Mouse (Mus musculus) gastrocnemius, postnatal 14 days (tissue): ENCODE results near the gene Ptrh1. TPM values are rescaled to one million over a fixed set of nuclear protein-coding genes. Genes with fewer than 3 reads are reported as not detected.

ENCODE experiments used
- DNase-seq: peaks from one replicate; pipeline ENCODE4 v3.0.0; 2021; ENCODE audit warnings: mixed read lengths
- intact Hi-C: fragments of 180-260 bp; cut with DNase I; formaldehyde crosslinking; loops from one replicate; pipeline ENCODE4 v1.15.1; 2025; ENCODE audit warnings: low total_unique reads
- long read RNA-seq, 2 experiments: library from polyadenylated mRNA; stranded (forward); transcript quantifications; one replicate each; pipeline ENCODE4 v2.0.0; 2021
- total RNA-seq, 2 experiments: library from RNA; stranded (reverse); gene quantifications; 2 replicates each; pipeline ENCODE4 v1.2.3; 2021

The Ptrh1 gene
- total RNA-seq: 1 to 10 TPM; 2.4 to 3.0 TPM
- long read RNA-seq, experiment 1, partial matches to known transcripts: 0 of 1 reads
- long read RNA-seq, experiment 1, other reads (novel, unspliced or antisense): 0 of 1 reads
- long read RNA-seq, experiment 2: 0 reads

DNA sequence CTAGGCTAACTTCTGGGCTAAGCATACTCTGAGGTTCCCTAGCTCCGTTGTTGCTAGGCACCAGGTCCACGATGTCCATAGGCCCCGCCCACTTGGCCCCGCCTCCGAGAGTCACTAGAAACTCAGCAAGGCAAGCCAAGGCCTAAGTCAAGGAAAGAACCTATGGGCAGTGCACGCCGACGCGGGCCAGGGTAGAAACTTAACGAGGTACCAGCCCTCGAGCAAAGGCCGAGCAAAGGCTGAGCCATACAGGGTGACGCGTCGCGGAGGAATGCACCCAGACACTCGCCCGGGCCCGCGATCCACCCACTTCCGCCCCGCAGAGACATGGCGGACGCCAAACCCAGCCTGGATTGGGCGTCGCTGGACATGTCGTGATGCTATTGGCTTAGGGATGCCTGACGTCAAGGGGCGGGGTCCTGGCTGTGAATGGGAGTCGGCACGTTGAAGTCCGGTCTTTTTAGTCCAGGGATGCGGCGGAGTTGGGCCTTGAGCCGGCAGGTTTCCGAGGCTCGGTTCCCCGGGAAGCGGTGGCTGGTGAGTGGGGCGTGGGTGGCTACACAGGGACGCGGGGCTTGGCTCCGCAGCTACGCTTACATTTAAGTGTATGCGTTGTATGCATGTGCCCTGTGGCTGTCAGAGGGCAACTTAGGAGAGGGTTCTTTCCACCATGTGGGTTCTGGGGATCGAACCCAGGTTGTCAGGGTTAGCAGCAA lies at the start of gene Ptrh1, which contains the start of gene Ttc16:
TSS of gene Ptrh1 (plus strand) at position 428 of the 716 bp plus-strand sequence.
TSS of gene Ttc16 (minus strand) at position 275 of the 716 bp plus-strand sequence.
- peak; percentile 98 for DNase-seq
- intact Hi-C loops: no loop called here

DNA sequence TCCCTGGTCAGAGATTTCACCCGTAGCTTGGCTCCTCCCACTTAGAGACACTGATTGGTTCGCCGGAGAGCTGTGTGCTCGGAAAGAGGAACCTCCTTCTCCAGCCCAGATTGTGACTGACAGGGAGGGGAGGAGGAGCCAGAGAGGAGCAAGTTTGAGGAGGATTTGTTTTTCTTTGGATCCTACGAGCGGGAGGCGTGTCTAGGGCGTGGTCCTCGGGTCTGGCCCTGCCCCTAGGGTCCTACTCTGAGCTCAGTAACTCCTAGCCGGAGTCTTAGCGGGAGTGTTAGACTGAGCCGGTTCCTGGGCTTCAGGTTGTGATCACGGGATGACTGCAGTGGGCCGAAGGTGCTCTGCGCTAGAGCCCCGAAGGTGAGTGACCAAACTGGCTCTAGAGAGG lies 48.2 kb upstream of the Ptrh1 start:
- intact Hi-C loops: no loop called here
- DNase-seq: peak; percentile 92

DNA sequence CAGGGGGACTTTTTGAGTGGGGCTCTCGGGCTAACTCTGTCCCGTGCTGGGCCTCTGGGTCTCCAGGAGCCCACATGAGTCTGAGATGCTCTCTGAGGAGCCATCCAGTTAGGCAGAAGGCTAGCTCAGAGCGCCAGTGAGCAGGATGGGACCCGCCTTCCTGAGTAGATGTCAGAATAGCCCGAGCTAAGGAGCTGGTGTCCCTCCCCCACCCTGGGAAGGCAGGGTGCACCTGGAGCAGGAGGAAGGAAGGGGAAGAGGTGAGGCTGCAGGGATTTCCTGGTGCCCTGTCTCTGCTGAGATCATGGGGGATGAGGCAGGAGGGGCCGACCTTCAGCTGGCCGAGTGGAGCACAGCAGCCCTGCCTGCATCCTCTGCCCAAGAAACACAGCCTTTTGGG lies 47.1 kb upstream of the Ptrh1 start:
- DNase-seq: no peak
- intact Hi-C loops: no loop called here

DNA sequence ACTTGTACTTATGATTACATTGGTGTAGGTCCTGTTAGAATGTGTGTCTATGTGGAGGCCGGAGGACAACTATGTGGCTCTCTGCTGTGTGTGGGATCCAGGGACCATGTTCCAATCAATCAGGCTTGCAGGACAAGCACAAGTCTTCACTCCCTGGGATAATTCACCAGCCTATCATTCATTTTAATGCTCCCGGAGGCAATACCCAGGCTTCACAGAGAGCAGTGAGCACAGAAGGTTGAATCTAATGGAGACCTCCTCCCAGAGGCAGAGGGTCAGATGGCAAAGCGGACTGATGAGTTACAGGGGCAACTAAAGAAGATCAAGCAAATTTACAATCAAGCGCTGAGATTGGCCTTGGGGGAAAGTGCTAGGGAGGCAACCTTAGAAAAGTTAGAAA lies 46.0 kb upstream of the Ptrh1 start:
- intact Hi-C loops: no loop called here
- no peak for DNase-seq

DNA sequence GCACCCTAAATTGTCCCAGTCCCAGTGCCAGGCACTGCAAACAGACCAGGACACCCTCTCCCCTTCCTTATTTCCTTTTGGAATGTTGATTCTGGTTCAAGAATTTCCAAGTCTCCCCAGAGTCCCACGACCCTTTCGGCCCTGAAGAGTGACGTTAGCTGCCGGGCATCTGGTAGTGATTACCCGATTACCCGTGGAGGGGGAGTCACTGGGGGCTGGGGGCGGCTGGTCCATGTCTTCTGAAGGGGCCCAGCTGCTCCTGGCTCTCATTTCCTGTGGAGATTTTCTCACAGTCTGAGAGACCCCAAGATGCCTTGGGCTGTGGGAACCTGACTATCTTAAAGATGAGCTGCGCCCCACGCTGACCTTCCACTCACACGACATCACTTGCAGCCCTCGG lies 44.7 kb upstream of the Ptrh1 start:
- intact Hi-C loops: no loop called here
- no peak for DNase-seq

DNA sequence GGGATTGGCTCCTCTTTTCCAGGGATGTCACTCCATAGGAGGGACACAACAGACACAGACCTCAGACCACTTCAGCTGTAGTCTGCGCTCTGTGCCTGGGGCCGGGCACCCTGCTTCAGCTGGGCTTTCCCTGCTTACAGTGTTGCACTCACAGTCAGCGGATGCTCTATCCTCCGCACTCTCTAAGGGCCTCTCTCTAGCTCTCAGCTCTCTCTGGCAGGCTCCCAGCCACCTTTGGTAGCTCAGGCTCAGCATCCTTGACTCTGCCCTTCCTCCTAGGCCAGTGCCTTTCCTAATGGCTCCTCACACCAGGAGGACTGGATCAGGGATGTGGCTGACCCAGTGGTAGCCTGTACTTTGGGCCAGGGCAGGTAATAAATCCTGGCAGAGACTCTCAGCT lies 43.7 kb upstream of the Ptrh1 start:
- intact Hi-C loops: no loop called here
- DNase-seq: no peak

DNA sequence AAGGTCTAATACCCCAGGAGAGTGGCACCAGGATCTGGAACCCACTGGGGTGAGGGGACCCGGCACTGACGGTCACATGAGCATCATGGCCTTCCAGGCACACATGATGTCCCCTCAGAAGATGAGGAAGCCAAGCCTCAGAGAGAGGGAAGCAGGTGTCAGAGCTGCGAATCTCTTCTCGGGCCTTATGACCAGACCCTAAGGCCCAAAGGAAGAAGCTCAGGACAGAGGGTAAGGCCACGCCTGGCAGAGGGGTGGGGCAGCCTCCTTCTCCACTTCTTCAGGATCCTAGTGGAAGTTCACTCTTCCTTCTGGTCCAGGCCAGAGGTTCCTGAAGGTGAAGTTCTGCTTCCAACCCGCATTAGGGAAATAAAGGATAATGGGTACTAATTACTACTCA lies 42.9 kb upstream of the Ptrh1 start:
- intact Hi-C loops: no loop called here
- no peak for DNase-seq

DNA sequence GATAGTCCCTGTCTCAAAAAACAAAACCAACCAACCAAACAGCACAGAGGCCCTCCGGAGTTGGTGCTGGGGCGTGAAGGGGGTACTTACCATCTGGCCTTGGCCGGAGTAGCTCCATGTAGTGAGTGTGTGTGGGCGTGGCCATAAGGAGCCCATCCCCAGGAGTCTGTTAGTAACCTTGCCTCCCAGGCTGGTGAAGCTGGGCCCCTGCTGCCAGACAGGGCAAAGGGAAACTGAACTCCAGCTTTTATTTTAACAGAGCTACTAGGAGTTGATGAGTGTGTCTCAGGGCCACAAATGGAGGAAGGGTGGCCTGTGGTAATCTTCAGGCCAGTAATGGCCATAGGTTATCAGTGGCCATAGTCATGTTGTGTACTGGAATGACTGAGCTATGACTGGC lies 41.1 kb upstream of the Ptrh1 start:
- intact Hi-C loops: no loop called here
- no peak for DNase-seq

DNA sequence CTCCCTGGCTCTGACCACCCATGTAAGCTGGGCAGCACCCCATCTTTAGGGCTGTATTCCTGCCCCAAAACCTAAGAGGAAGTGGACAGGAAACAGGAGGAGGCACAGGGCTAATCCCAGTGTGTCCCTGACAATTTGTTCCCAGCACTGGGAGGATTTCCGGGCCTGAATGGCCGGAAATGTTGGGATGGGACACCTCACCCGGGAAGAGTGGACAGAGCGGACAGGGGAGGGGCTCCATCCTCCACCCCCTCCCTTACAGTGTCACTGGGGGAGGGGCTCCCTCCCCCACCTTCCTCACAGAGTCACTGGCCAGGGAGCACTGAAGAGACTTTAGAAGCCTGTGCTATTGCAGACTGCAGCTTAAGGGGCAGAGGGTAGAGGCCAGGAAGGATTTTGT lies 40.7 kb upstream of the Ptrh1 start:
- DNase-seq: peak; percentile 44
- intact Hi-C loops: no loop called here

DNA sequence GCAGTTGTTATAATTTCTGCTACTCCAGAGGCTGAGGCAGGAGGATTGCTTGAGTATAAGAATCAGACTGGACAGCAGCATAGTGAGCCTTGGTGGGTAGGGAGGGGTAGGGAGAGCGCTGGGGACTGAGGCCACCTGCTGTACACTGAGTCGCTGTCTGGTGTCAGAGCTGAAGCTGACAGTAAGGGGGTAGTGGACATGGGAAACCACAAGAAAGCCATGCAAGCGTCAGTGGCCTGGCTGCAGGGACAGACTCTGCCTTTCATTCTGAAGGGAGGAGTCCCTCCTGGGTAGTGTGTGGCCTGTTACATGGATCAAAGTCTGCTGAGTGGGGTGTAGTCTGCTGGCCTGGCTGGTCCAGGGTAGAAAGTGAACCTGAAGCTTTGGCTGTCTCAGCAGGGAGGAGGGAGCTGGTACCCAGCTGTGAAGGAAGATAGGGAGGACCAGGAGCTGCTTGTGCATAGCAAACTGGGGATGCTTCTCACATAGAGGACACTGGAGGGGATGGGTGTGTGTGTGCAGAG lies 39.2 kb upstream of the Ptrh1 start:
- no peak for DNase-seq
- intact Hi-C loops: no loop called here

DNA sequence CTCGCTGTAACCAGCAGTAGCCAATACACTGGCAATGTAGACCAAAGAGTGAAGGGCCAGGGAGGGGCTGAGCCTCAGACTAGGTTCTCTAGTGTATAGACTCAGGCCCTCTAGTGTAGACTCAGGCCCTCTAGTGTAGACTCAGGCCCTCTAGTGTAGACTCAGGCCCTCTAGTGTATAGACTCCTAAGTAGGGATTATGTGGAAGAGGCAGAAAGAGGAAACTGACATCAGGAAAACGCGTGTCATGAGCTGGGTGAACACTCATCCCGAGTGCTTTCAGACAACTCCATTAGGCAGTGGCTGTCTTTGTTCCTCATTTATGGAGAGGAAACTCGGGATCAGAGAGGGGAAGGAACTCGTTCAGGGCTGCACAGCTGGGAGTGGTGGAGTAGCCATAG lies 38.6 kb upstream of the Ptrh1 start:
- no peak for DNase-seq
- intact Hi-C loops: no loop called here

DNA sequence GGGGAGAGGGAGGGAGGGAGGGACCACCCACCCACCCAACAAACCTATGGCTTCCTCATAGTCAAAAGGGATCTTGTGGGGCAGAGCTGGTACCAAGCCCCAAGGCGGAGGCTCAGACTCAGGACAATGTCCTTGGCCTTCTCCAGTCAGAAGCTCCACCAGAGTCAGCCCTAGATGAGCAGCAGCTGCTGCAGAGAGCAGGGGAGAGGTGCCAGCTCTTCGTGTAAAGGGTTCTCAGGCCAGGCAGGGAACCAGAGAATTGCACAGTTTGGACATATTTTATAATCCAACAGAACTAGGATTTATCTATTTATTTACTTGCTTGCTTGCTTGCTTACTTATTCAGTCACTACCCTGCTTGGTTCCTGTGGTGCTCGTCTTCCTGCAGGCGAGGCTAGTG lies 36.3 kb upstream of the Ptrh1 start:
- DNase-seq: no peak
- intact Hi-C loops: no loop called here

DNA sequence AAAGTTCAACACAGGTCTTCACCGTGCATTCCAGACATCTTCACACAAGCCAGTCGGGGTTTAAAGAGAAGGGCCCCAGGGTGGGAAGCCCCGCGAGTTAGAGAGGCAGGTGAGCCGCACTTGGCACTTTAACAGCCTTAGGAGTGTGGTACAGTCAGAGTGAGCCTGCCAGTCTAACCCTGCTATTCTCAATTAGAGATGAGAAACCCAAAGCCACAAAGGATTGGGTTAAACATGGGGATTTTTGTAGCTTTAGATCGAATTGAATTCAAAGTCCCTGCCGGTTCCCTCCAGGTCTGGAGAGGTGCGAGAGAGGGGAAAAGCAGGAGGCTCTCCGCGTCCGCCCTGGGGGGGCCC lies 34.7 kb upstream of the Ptrh1 start, which contains the start of gene 6330409D20Rik:
TSS of gene 6330409D20Rik (minus strand) at position 101 of the 357 bp plus-strand sequence.
- intact Hi-C loops: no loop called here
- DNase-seq: no peak

DNA sequence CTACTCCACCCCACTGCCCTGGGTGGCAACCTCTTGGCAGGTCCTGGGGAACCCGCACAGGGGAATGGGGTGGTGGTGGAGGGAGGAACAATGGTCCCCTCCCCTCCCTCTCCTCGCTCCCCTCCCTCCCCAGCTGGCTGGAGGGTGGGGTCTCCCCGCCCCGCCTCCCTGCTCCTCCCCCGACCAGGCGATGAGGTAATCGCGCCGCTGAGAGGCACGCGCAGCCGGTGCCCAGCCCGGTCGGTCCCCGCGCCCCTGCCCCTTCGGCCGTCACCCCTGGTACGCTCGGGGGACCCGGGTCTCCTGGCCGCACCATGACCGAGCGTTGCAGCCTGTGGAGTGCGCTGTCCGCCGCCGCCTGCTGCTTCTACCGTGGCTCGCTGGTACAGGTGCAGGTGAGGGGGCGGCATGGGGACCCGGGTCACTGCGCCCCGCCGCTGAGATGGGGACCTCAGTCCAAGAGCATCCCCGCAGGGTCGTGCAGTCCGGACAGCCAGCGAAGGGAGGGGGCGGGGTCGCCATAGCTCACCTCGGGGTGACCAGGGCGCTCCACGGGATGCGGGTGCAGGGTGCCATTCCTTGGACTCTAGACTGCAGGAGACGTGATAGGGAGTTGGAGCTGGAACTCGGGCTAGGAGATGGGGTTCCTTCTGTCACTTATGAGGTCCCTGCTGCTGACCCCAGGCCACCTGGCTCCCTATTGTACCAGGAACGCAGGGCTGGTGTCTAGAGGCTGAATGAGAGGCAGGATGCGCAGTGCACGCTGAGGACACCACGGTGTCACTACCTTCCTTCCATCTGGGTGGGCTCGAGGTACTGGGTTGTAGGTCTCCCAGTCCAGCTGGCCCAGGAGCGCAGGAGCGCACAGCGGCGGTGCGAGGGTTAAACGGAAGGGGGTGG lies 34.1 kb upstream of the Ptrh1 start:
- DNase-seq: peak; percentile 48
- intact Hi-C loops: no loop called here

DNA sequence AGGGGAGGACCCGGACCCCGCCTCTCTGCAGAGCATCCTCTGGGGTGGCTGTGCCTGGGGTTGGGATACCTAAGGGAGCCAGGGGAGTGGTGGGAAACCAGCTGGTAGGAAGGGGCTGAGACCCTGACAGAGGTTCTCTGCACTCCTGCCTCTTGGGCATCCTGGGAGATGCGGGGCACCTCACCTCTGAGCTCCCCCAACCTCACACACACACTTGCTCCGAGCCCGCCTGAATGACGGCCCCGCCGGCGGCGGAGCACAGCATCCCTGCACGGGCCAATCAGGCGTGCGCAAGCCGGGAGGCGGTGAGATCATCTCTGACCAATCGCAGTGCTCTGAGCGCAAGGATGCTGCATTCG lies 33.4 kb upstream of the Ptrh1 start:
- no peak for DNase-seq
- intact Hi-C loops: no loop called here

DNA sequence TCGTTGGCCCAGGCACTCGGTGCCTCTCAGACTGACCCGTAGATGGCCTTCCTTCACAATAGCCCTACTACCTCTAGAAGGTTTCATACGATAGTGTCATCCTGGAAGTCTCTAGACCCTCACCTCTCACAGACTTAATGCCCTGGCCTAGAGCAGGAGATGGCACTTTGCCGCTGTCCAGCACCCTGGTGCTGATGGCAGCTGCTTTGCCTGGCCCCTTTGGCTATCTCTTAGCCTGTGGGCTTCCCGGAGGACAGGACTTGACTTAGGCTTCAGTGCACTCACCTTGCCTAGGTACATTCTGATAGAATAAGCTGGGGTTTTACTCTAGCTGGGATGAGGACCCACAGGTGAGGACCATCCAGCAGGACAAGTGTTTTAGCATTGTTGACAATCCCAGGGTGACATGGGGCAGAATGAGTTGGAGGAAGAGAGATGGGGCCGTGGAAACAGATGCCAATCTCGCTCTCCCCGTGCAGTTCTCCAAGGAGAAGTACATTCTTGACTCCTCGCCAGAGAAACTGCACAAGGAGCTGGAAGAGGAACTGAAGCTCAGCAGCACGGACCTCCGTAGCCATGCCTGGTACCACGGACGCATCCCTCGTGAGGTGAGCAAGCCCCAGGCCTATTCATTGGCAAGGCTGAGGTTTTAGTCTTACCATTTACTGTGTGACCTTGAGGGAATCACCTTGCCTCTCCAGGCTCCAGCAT lies 31.2 kb upstream of the Ptrh1 start:
- DNase-seq: no peak
- intact Hi-C loops: no loop called here

DNA sequence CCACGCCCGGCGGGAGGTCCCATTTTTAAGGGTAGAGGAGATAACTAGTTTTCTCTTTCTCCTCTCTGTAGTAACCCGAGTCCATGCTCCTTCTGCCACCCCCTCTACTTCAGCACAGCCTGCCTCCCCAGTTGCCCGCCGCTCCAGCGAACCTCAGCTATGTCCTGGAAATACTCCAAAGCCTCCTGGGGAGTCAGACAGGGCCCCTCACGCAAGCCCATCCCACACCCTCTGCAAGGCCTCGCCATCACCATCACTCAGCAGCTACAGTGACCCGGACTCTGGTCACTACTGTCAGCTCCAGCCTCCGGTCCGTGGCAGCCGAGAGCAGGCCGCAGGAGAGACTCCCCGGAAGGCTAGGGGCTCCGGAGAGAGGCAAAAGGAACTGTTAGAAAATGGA lies 26.5 kb upstream of the Ptrh1 start:
- intact Hi-C loops: no loop called here
- no peak for DNase-seq

DNA sequence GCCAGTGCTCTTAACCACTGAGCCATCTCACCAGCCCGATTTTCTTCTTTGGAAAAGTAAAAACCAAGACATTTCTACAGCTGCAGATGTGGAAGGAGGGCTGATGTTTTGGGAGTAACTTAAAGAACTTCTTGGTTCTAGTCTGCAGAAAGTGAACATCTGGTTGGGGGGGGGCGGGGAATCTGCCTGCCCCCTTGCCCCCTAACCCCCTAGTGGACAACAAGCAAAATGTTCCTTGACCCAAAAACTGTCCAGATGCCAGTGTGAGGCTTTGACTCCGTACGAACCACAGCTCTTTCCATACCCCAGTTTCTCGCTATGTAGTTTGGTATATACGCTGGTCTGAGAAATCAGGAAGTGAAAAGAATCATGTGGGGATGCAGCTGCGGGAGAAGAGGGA lies 25.4 kb upstream of the Ptrh1 start:
- intact Hi-C loops: no loop called here
- no peak for DNase-seq

DNA sequence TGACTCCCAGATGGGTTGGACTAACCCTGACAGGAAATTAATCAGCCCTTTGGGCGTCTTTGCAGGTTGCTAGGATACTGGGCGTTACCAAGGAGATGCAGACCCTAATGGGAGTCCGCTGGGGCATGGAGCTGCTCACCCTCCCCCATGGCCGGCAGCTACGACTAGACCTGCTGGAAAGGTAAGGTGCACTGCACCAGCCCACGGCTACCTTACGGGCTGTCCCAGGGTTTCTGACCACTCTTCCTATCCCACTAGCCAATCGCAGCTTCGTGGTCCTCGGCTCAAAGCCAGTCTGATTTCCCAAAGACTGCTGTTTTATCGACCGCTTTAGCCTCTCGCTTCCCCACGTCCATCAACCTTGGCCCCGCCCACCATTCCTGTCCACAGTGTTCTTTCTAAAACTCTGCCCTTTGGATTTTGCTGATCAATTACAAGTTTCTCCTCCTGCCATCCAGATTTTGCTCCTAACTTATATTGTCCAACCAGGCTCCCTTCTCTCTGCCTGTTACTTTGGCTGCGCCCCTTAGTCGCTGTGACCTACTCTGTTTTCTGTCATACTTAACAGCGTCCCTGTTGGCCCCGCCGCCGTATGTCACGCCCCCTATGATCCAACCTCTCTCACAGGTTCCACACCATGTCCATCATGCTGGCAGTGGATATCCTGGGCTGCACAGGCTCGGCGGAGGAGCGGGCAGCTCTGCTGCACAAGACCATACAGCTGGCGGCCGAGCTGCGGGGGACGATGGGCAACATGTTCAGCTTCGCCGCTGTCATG lies 24.5 kb upstream of the Ptrh1 start:
- intact Hi-C loops: no loop called here

More for the DNA sequence above, 24.5 kb upstream of the Ptrh1 start:
- no peak for DNase-seq
